Mouse (Mus musculus) bone marrow macrophage, adult 2 months (primary cell): ENCODE results near the gene Arpc2.

ENCODE experiments used
- CTCF ChIP-seq: IDR thresholded peaks from 2 replicates; pipeline ENCODE4 v1.5.1; 2012; ENCODE audit warnings: low read depth, mild to moderate bottlenecking, low read length, moderate library complexity
- POLR2A ChIP-seq: IDR thresholded peaks from 2 replicates; pipeline ENCODE4 v1.6.1; 2012; ENCODE audit warnings: mild to moderate bottlenecking, low read depth, low read length, borderline replicate concordance

- TF ChIP-seq CTCF (no peak), POLR2A (no peak)
Measured at GRCm38 (mm10) chr1:74255704-74256345, 19.9 kb downstream of the Arpc2 start.
